Mouse (Mus musculus) forebrain, embryonic 13.5 days (tissue): ENCODE measurements around the gene Palld. TPM values are rescaled to one million over a fixed set of nuclear protein-coding genes. Genes with fewer than 3 reads are reported as not detected.

Experiments used
- polyA plus RNA-seq: library from polyadenylated mRNA; unstranded; fragments of >200 nt; fragmentation: Nextera tagmentation; extraction: Ambion mirVana; gene quantifications from 2 replicates; pipeline ENCODE4 v1.2.1, GENCODE M21; 2015

Palld gene
- polyA plus RNA-seq, 1 experiment from 2014 or later = 30.2 TPM

Other genes starting within 250 kb of the Palld start
- gene Ddx60, start 25.4 kb upstream of the Palld start, polyA plus RNA-seq = 0.10 and 0.21 TPM in 2 replicates
- gene Anxa10, start 220.5 kb upstream of the Palld start, polyA plus RNA-seq = not detected in 2 replicates